Mouse (Mus musculus): ENCODE data around the gene Gon4l. TPM values are rescaled to one million over a fixed set of nuclear protein-coding genes. Genes with fewer than 3 reads are reported as not detected.
A peak's percentile ranks its signal among the peaks of the same experiment; 100 is the strongest.

Gene Gon4l
- polyA plus RNA-seq, 1 experiment from 2014 or later = 21.4 TPM

DNA sequence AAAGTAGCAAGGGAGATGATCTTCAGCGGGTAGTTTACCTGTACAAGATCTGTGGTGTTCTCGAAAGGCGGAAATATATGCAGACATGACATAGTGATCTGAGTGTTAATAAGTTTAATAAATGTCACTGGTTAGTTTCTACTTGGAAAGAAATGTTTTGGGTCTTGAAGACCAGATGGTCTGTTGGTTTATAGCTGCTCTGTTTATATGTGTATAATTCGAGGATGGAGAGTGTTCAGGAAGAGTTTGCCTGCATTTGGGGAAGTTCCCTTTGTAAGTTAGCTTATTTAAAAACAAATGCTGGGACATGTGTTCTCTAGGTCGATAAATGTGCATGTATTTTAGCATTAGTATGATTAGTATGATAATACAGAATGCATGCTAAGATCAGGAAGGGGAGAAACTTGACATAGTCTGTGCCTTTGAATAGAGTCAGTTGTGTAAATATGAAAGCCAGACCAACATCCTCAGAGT, 116.3 kb downstream of the Gon4l start:
- no peaks in the 10 kb centered on the region for H3K9me3 ChIP-seq
- H3K9ac ChIP-seq = peak overlapping the region; percentile 93
- no peak for ATAC-seq (ENCODE audit: low FRiP score)
- peaks cover 36% of the 10 kb centered on the region for H3K4me1 ChIP-seq
- no peaks in the 10 kb centered on the region for H3K27me3 ChIP-seq
- peak overlapping the region; percentile 82 for H3K4me3 ChIP-seq (replicated peaks)
- WGBS = 3% methylated on average over 5 of the region's 5 CpGs
- peak overlapping the region; percentile 74 for H3K4me2 ChIP-seq
- peak overlapping the region; percentile 100 for H3K27ac ChIP-seq
- H3K36me3 ChIP-seq (replicated peaks) = no peaks in the 10 kb centered on the region

DNA sequence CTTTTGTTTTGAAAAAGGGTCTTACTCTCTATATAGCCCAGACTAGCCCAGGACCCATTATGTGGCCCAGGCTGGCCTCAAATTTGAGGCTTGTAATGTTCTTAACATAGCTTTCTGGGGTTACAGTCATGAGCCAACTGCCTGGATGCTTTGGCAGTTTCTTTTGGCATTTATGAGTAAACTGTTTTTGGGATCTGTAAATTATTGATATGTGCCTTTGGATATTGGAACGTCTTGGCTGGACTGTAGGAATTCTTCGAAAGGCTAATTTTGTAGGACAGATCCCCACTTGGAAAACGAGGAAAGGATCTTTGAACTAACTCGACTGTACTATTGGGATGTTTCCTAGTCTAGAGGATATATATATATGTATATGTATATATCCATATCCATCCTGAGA, 118.2 kb downstream of the Gon4l start:
- Histone ChIP-seq H3K27me3 (no peaks in the 10 kb centered on the region), H3K4me2 (no peak overlapping the region), H3K9ac (no peak overlapping the region), H3K36me3 (replicated peaks) (no peaks in the 10 kb centered on the region), H3K27ac (no peak overlapping the region), H3K4me1 (peaks cover 27% of the 10 kb centered on the region), H3K9me3 (no peaks in the 10 kb centered on the region), H3K4me3 (replicated peaks) (no peak overlapping the region)
- no peak for ATAC-seq (ENCODE audit: low FRiP score)
- 88% methylated on average over 4 of the region's 4 CpGs for WGBS

DNA sequence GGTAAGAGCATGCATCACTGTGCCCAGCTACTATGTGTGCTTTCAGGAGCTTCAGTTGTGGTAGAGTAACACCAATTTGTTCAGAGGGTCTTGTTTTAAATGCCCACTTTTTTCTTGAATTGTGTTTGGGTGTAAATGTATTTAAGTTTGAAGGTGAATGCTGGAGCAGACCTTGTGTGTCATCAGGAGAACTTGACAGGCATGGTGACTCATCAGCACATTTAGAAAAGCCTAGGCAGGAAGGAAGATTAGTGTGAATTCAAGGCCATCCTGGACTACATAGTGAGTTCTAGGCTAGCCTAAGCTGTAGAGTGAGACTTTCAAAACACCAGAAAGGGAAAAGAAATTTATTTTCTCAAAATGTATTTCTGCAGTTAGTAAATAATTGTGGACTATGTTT, 118.7 kb downstream of the Gon4l start:
- Histone ChIP-seq H3K9me3 (no peaks in the 10 kb centered on the region), H3K4me3 (replicated peaks) (no peak overlapping the region), H3K4me2 (no peak overlapping the region), H3K9ac (no peak overlapping the region), H3K4me1 (peaks cover 23% of the 10 kb centered on the region), H3K27me3 (no peaks in the 10 kb centered on the region), H3K27ac (no peak overlapping the region), H3K36me3 (replicated peaks) (no peaks in the 10 kb centered on the region)
- ATAC-seq (ENCODE audit: low FRiP score) = no peak

Other genes starting within 250 kb of the Gon4l start
- 146 and 147 TPM in 2 replicates for gene Arhgef2, start 229.3 kb upstream of the Gon4l start, polyA plus RNA-seq (2016; fragmentation: Nextera tagmentation; extraction: Ambion mirVana)
- gene Rxfp4, start 182.1 kb upstream of the Gon4l start, polyA plus RNA-seq (2016; fragmentation: Nextera tagmentation; extraction: Ambion mirVana) = not detected in 2 replicates
- 117 and 118 TPM in 2 replicates for gene Khdc4, start 149.4 kb upstream of the Gon4l start, polyA plus RNA-seq (2016; fragmentation: Nextera tagmentation; extraction: Ambion mirVana)
- gene Rit1, start 118.4 kb upstream of the Gon4l start, polyA plus RNA-seq (2016; fragmentation: Nextera tagmentation; extraction: Ambion mirVana) = 38.2 and 40.9 TPM in 2 replicates
- 200 and 213 TPM in 2 replicates for gene Syt11, start 60.1 kb upstream of the Gon4l start, polyA plus RNA-seq (2016; fragmentation: Nextera tagmentation; extraction: Ambion mirVana)
- 43.9 and 44.7 TPM in 2 replicates for gene Msto1, start 78.8 kb downstream of the Gon4l start, polyA plus RNA-seq (2016; fragmentation: Nextera tagmentation; extraction: Ambion mirVana)
- 22.1 and 23.6 TPM in 2 replicates for gene Ash1l, start 115.4 kb downstream of the Gon4l start, polyA plus RNA-seq (2016; fragmentation: Nextera tagmentation; extraction: Ambion mirVana)
- gene Dap3, start 116.0 kb downstream of the Gon4l start, polyA plus RNA-seq (2016; fragmentation: Nextera tagmentation; extraction: Ambion mirVana) = 135 and 138 TPM in 2 replicates